Mouse (Mus musculus): ENCODE measurements around the gene Mrps9.

DNA sequence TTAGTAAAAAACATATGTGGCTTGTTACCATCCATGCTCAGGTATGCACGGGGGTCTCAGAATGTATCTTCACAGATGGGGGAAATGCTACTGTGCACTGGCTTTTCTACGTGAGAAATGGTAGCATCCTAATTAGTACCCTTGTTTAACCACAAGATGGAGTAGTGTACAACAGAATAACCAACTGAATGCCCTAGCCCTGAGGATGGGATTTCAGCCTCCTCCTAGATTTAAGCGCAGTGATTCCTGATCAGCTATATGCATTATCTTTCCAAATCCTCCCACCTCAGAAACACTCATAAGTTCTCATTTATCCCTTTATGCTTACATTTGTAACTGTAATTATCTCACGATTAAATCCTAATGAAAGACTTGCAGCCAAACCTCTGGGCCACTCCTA is 64.0 kb downstream of the Mrps9 start:
- TF ChIP-seq CTCF (conservative IDR thresholded peaks at IDR 0.05; ENCODE audit: low read length) (peak; percentile 63), NANOG (IDR thresholded peaks at IDR 0.05; ENCODE audit: borderline replicate concordance, low read length) (no peak), POU5F1 (IDR thresholded peaks at IDR 0.05; ENCODE audit: borderline replicate concordance, low read length) (no peak)

All from E14TG2a.4 (cell line).